In the genomic region with DNA sequence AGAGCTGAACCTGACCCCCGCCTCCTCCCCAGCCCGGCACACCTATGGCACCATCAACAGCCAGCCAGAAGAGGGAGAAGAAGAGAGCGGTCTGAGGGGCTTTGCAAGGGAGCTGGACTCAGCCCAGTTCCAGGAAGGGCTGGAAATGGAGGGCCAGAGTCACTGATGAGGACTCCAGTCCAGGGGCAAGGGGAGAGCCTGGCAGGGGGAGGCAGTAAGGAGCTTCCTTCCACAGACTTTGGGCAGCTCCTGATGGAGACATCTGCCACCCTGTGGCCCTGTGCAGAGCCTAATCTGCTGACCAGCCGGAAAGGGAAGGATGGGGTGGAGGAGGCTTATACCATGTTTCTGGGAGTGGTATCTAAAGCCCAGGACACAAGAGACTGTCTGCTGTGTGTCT, we compare ENCODE assay signal across 22 mouse cellular contexts. TPM values are rescaled to one million over a fixed set of nuclear protein-coding genes. Genes with fewer than 3 reads are reported as not detected.
DNase-seq lines count a peak whose midpoint lies in the region; ATAC-seq lines count a peak whose summit lies in the region.
"Had no signal": no experiment of that assay in that cellular context is flagged by ENCODE, and none has a peak within 500 bp of the region (broad histone marks: within the 10 kb centered on the region; RNA-seq: fewer than 3 reads in every experiment).

No protein-coding gene starts in this region.

- H3K4me3 ChIP-seq in midbrain, embryonic 11.5 days (ENCODE audit: low read depth, low read length), result no peak overlapping the region
- H3K4me3 ChIP-seq in midbrain, embryonic 15.5 days, result no peak overlapping the region
- no peak overlapping the region for H3K4me3 ChIP-seq in intestine, embryonic 16.5 days (ENCODE audit: low read length)
- H3K4me3 ChIP-seq: embryonic facial prominence, embryonic 13.5 days; embryonic facial prominence, embryonic 15.5 days; erythroblast, embryonic 14.5 days; forebrain, embryonic 10.5 days; forebrain, embryonic 12.5 days had no signal

- H3K4me1 ChIP-seq in midbrain, embryonic 11.5 days (ENCODE audit: control insufficient read depth, insufficient read depth, low read length), result no peaks in the 10 kb centered on the region
- H3K4me1 ChIP-seq in midbrain, embryonic 15.5 days, result no peaks in the 10 kb centered on the region
- H3K4me1 ChIP-seq in intestine, embryonic 16.5 days (ENCODE audit: control insufficient read depth, insufficient read depth, low read length), result peaks cover 17% of the 10 kb centered on the region
- H3K4me1 ChIP-seq: embryonic facial prominence, embryonic 13.5 days; embryonic facial prominence, embryonic 15.5 days; forebrain, embryonic 12.5 days had no signal

- H3K27ac ChIP-seq in midbrain, embryonic 11.5 days (ENCODE audit: low read depth, low read length), result no peak overlapping the region
- H3K27ac ChIP-seq in midbrain, embryonic 15.5 days, result no peak overlapping the region
- H3K27ac ChIP-seq in intestine, embryonic 16.5 days (ENCODE audit: low read length), result peak overlapping the region; percentile 43
- H3K27ac ChIP-seq: embryonic facial prominence, embryonic 13.5 days; embryonic facial prominence, embryonic 15.5 days; forebrain, embryonic 10.5 days; forebrain, embryonic 12.5 days had no signal

- 83% methylated on average over 4 of the region's 4 CpGs for WGBS in midbrain, embryonic 11.5 days
- 67% methylated on average over 4 of the region's 4 CpGs for WGBS in midbrain, embryonic 15.5 days
- 75% methylated on average over 4 of the region's 4 CpGs for WGBS in intestine, embryonic 16.5 days

- DNase-seq in midbrain, embryonic 11.5 days (ENCODE audit: low spot score, missing footprints), result peak; percentile 79
- DNase-seq in cerebellum, postnatal 25 days, result no peak
- DNase-seq in cerebellum, adult 18-20 months, result no peak
- DNase-seq: adrenal gland, adult 2 months; adrenal gland, postnatal 10 days; adrenal gland, postnatal 25 days; cerebellum, adult 11 months; cerebellum, adult 2 months; cerebellum, adult 9-10 months; cerebellum, postnatal 10 days; cerebellum, postnatal 36 days; embryo, embryonic 11 days had no signal

- H3K4me2 ChIP-seq in midbrain, embryonic 11.5 days, result no peak overlapping the region
- no peak overlapping the region for H3K4me2 ChIP-seq in midbrain, embryonic 15.5 days
- no peak overlapping the region for H3K4me2 ChIP-seq in intestine, embryonic 16.5 days (ENCODE audit: low read depth, low read length)
- H3K4me2 ChIP-seq: embryonic facial prominence, embryonic 13.5 days; embryonic facial prominence, embryonic 15.5 days; forebrain, embryonic 12.5 days had no signal

- ATAC-seq in midbrain, embryonic 11.5 days (ENCODE audit: low FRiP score), result no peak
- no peak for ATAC-seq in midbrain, embryonic 15.5 days (replicated peaks)
- peak; percentile 41 for ATAC-seq in intestine, embryonic 16.5 days
- ATAC-seq: forebrain, embryonic 14.5 days; forebrain, embryonic 16.5 days had no signal

- H3K36me3 ChIP-seq in midbrain, embryonic 11.5 days (ENCODE audit: control insufficient read depth, insufficient read depth, low read length), result no peaks in the 10 kb centered on the region
- 0 out of 2 replicates have a peak, but pooled peaks cover 3% of the 10 kb centered on the region for H3K36me3 ChIP-seq in midbrain, embryonic 15.5 days (replicated peaks)
- H3K36me3 ChIP-seq in intestine, embryonic 16.5 days (ENCODE audit: control insufficient read depth, insufficient read depth, low read length), result no peaks in the 10 kb centered on the region
- H3K36me3 ChIP-seq: embryonic facial prominence, embryonic 13.5 days; embryonic facial prominence, embryonic 15.5 days; forebrain, embryonic 10.5 days; forebrain, embryonic 12.5 days had no signal

- H3K9ac ChIP-seq in midbrain, embryonic 11.5 days (ENCODE audit: low read length), result no peak overlapping the region
- no peak overlapping the region for H3K9ac ChIP-seq in midbrain, embryonic 15.5 days
- H3K9ac ChIP-seq in intestine, embryonic 16.5 days (ENCODE audit: low read depth, low read length), result no peak overlapping the region
- H3K9ac ChIP-seq: embryonic facial prominence, embryonic 13.5 days; embryonic facial prominence, embryonic 15.5 days; forebrain, embryonic 12.5 days had no signal

- no peaks in the 10 kb centered on the region for H3K27me3 ChIP-seq in midbrain, embryonic 11.5 days (ENCODE audit: control insufficient read depth, insufficient read depth, low read length)
- no peaks in the 10 kb centered on the region for H3K27me3 ChIP-seq in midbrain, embryonic 15.5 days (replicated peaks)
- no peaks in the 10 kb centered on the region for H3K27me3 ChIP-seq in intestine, embryonic 16.5 days (replicated peaks; ENCODE audit: control insufficient read depth, insufficient read depth, low read length)
- H3K27me3 ChIP-seq: embryonic facial prominence, embryonic 15.5 days; forebrain, embryonic 12.5 days had no signal

- H3K9me3 ChIP-seq in midbrain, embryonic 11.5 days (ENCODE audit: control insufficient read depth, low read length), result no peaks in the 10 kb centered on the region
- no peaks in the 10 kb centered on the region for H3K9me3 ChIP-seq in midbrain, embryonic 15.5 days
- no peaks in the 10 kb centered on the region for H3K9me3 ChIP-seq in intestine, embryonic 16.5 days (ENCODE audit: control insufficient read depth, low read length)
- H3K9me3 ChIP-seq: embryonic facial prominence, embryonic 13.5 days; embryonic facial prominence, embryonic 15.5 days; forebrain, embryonic 10.5 days; forebrain, embryonic 12.5 days had no signal

RNA-seq across cellular contexts. Expression of a gene that starts 13.1 kb away (rescaled TPM):
- 0.33 and 0.36 TPM in 2 replicates for polyA plus RNA-seq in midbrain, embryonic 11.5 days (2014; fragmentation: Nextera tagmentation; extraction: Ambion mirVana)
- 6.2 and 6.8 TPM in 2 replicates for polyA plus RNA-seq in midbrain, embryonic 15.5 days (2015; fragmentation: Nextera tagmentation; extraction: Ambion mirVana)
- 1.2 and 1.6 TPM in 2 replicates for polyA plus RNA-seq in intestine, embryonic 16.5 days (2015; fragmentation: Nextera tagmentation; extraction: Ambion mirVana)
- polyA plus RNA-seq: embryonic facial prominence, embryonic 11.5 days; erythroblast, embryonic 14.5 days had no signal

RNA-seq across cellular contexts. Expression of a gene that starts 57.7 kb away (rescaled TPM):
- polyA plus RNA-seq in midbrain, embryonic 11.5 days (2014; fragmentation: Nextera tagmentation; extraction: Ambion mirVana), result 30.7 and 34.6 TPM in 2 replicates
- 26.9 and 28.9 TPM in 2 replicates for polyA plus RNA-seq in midbrain, embryonic 15.5 days (2015; fragmentation: Nextera tagmentation; extraction: Ambion mirVana)
- 60.4 and 61.2 TPM in 2 replicates for polyA plus RNA-seq in intestine, embryonic 16.5 days (2015; fragmentation: Nextera tagmentation; extraction: Ambion mirVana)

RNA-seq across cellular contexts. Expression of a gene that starts 58.5 kb away (rescaled TPM):
- polyA plus RNA-seq in midbrain, embryonic 11.5 days (2014; fragmentation: Nextera tagmentation; extraction: Ambion mirVana), result 15.7 and 16.1 TPM in 2 replicates
- 15.8 and 17.1 TPM in 2 replicates for polyA plus RNA-seq in midbrain, embryonic 15.5 days (2015; fragmentation: Nextera tagmentation; extraction: Ambion mirVana)
- polyA plus RNA-seq in intestine, embryonic 16.5 days (2015; fragmentation: Nextera tagmentation; extraction: Ambion mirVana), result 11.7 TPM in 2 replicates
